Mouse (Mus musculus): ENCODE measurements around the gene Fgfr2. TPM values are rescaled to one million over a fixed set of nuclear protein-coding genes. Genes with fewer than 3 reads are reported as not detected.

Fgfr2 gene
- polyA plus RNA-seq, 1 experiment from 2014 or later, result 2.0 TPM

GRCm38 (mm10) chr7:131542115-131542871 is 1580.9 kb downstream of the Fgfr2 start, which contains the start of gene Hmx3:
Hmx3 (plus strand) TSS chr7:131542867.

GRCm38 (mm10) chr7:131410416-131411058 is 1712.6 kb downstream of the Fgfr2 start, which contains the start of the genes Ikzf5 and Acadsb:
Ikzf5 (minus strand) TSS chr7:131410521.
Acadsb (plus strand) TSS chr7:131410601.

GRCm38 (mm10) chr7:131370648-131371469 is 1752.3 kb downstream of the Fgfr2 start, which contains the start of gene Pstk:
Pstk (plus strand) TSS chr7:131371141.

GRCm38 (mm10) chr7:131362615-131363300 is 1760.4 kb downstream of the Fgfr2 start, which contains the start of gene 2310057M21Rik:
2310057M21Rik (minus strand) TSS chr7:131362759.

GRCm38 (mm10) chr7:131333564-131333963 is 1789.6 kb downstream of the Fgfr2 start, which contains the start of gene Fam24a:
Fam24a (plus strand) TSS chr7:131333864.

GRCm38 (mm10) chr7:131329416-131329815 is 1793.7 kb downstream of the Fgfr2 start, which contains the start of gene Fam24b:
Fam24b (minus strand) TSS chr7:131329516.

GRCm38 (mm10) chr7:131322192-131322591 is 1801.0 kb downstream of the Fgfr2 start, which contains the start of gene Cuzd1:
Cuzd1 (minus strand) TSS chr7:131322292.

GRCm38 (mm10) chr7:131174121-131174520 is 1949.0 kb downstream of the Fgfr2 start, which contains the start of gene 5430419D17Rik:
5430419D17Rik (plus strand) TSS chr7:131174402.

GRCm38 (mm10) chr7:131146214-131146613 is 1976.9 kb downstream of the Fgfr2 start, which contains the start of gene 4933402N03Rik:
4933402N03Rik (minus strand) TSS chr7:131146314.

GRCm38 (mm10) chr7:131031755-131032154 is 2091.4 kb downstream of the Fgfr2 start, which contains the start of gene Dmbt1:
Dmbt1 (plus strand) TSS chr7:131032053.

GRCm38 (mm10) chr7:130935793-130936471 is 2187.2 kb downstream of the Fgfr2 start, which contains the start of gene Htra1:
Htra1 (plus strand) TSS chr7:130936111.

GRCm38 (mm10) chr7:130865613-130866591 is 2257.2 kb downstream of the Fgfr2 start, which contains the start of gene Plekha1:
Plekha1 (plus strand) TSS chr7:130865756.

GRCm38 (mm10) chr7:130773914-130774630 is 2349.1 kb downstream of the Fgfr2 start, which contains the start of gene Btbd16:
Btbd16 (plus strand) TSS chr7:130774069.

GRCm38 (mm10) chr7:130577388-130578003 is 2545.7 kb downstream of the Fgfr2 start, which contains the start of gene Tacc2:
Tacc2 (plus strand) TSS chr7:130577438.

GRCm38 (mm10) chr7:130572821-130573220 is 2550.3 kb downstream of the Fgfr2 start, which contains the start of gene Nsmce4a:
Nsmce4a (minus strand) TSS chr7:130573118.

GRCm38 (mm10) chr7:130520049-130520425 is 2603.1 kb downstream of the Fgfr2 start, which contains the start of gene Ate1:
Ate1 (minus strand) TSS chr7:130520369.

